32 mouse cellular contexts compared by ENCODE assay signal in the genomic region with DNA sequence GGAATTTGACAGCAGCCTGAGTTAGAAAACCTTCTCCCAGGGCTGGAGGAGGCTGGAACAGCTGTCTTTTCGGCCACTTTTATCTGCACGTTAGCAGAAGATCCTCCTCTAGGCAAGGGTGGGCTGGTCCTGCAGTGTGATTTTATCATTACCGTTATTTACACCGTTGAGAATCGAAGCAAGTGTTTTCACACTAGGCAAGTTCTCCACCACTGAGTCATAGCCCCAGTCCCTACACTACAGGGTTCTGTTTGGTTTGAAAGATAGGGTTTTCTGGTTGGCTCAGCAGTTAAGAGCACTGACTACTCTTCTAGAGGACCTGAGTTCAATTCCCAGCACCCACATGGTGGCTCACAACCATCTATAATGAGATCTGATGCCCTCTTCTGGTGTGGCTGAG.
"Had no signal": no experiment of that assay in that cellular context is flagged by ENCODE, and none has a peak within 500 bp of the region (broad histone marks: within the 10 kb centered on the region; RNA-seq: fewer than 3 reads in every experiment).

No protein-coding gene starts in this region.

- ATAC-seq: liver, embryonic 12.5 days; liver, postnatal 0 days; lung, postnatal 0 days; midbrain, embryonic 13.5 days; midbrain, embryonic 15.5 days; midbrain, embryonic 16.5 days had no signal

- H3K27ac ChIP-seq: limb, embryonic 10.5 days; limb, embryonic 12.5 days; limb, embryonic 13.5 days; limb, embryonic 15.5 days; liver, embryonic 12.5 days; liver, embryonic 13.5 days; liver, embryonic 14.5 days; liver, embryonic 15.5 days; lung, embryonic 15.5 days; macrophage; midbrain, embryonic 10.5 days; midbrain, embryonic 12.5 days; midbrain, embryonic 13.5 days; midbrain, embryonic 15.5 days; neural tube, embryonic 12.5 days had no signal

- H3K4me1 ChIP-seq: limb, embryonic 10.5 days; limb, embryonic 15.5 days; lung, embryonic 15.5 days; midbrain, embryonic 10.5 days; midbrain, embryonic 12.5 days; midbrain, embryonic 13.5 days; midbrain, embryonic 15.5 days; neural tube, embryonic 12.5 days had no signal

- H3K4me2 ChIP-seq: limb, embryonic 12.5 days; limb, embryonic 13.5 days; limb, embryonic 15.5 days; liver, embryonic 11.5 days; liver, embryonic 12.5 days; liver, embryonic 13.5 days; liver, embryonic 15.5 days; lung, embryonic 14.5 days; lung, embryonic 15.5 days; midbrain, embryonic 11.5 days; midbrain, embryonic 12.5 days; midbrain, embryonic 13.5 days; midbrain, embryonic 15.5 days; neural tube, embryonic 12.5 days had no signal

- H3K36me3 ChIP-seq: limb, embryonic 10.5 days; limb, embryonic 12.5 days; limb, embryonic 13.5 days; limb, embryonic 15.5 days; liver, embryonic 12.5 days; liver, embryonic 13.5 days; liver, embryonic 15.5 days; lung, embryonic 15.5 days; midbrain, embryonic 10.5 days; midbrain, embryonic 12.5 days; midbrain, embryonic 13.5 days; midbrain, embryonic 15.5 days; neural tube, embryonic 12.5 days had no signal

- H3K9ac ChIP-seq: limb, embryonic 12.5 days; limb, embryonic 13.5 days; limb, embryonic 15.5 days; liver, embryonic 12.5 days; liver, embryonic 13.5 days; liver, embryonic 14.5 days; liver, embryonic 15.5 days; liver, postnatal 0 days; lung, embryonic 14.5 days; lung, embryonic 15.5 days; midbrain, embryonic 12.5 days; midbrain, embryonic 13.5 days; midbrain, embryonic 15.5 days; neural tube, embryonic 12.5 days had no signal

- H3K9me3 ChIP-seq: limb, embryonic 10.5 days; limb, embryonic 12.5 days; limb, embryonic 13.5 days; limb, embryonic 15.5 days; liver, embryonic 12.5 days; liver, embryonic 13.5 days; liver, embryonic 15.5 days; lung, embryonic 15.5 days; midbrain, embryonic 10.5 days; midbrain, embryonic 12.5 days; midbrain, embryonic 13.5 days; midbrain, embryonic 15.5 days; neural tube, embryonic 12.5 days had no signal

- H3K27me3 ChIP-seq: limb, embryonic 12.5 days; limb, embryonic 13.5 days; limb, embryonic 15.5 days; liver, embryonic 13.5 days; lung, embryonic 15.5 days; megakaryocyte, embryonic 14.5 days; midbrain, embryonic 12.5 days; midbrain, embryonic 13.5 days; midbrain, embryonic 15.5 days; neural tube, embryonic 12.5 days had no signal

- DNase-seq: left cerebral cortex, postnatal 4 days; liver; liver, embryonic 13.5 days; liver, postnatal 0 days; lung, adult 18-20 months; lung, adult 2 months; lung, embryonic 14.5 days; lung, postnatal 10 days; lung, postnatal 14 days; lung, postnatal 36 days; lung, postnatal 4 days; midbrain, embryonic 14.5 days had no signal

- H3K4me3 ChIP-seq: limb, embryonic 10.5 days; limb, embryonic 12.5 days; limb, embryonic 13.5 days; limb, embryonic 15.5 days; liver, embryonic 12.5 days; liver, embryonic 13.5 days; liver, embryonic 15.5 days; lung, embryonic 15.5 days; megakaryocyte, embryonic 14.5 days; midbrain, embryonic 10.5 days; midbrain, embryonic 12.5 days; midbrain, embryonic 13.5 days; midbrain, embryonic 15.5 days; myocyte; neural tube, embryonic 12.5 days had no signal
